Mouse (Mus musculus) testis, postnatal 10 days (tissue): Measurements from ENCODE around the gene Sema3g.

Experiments
- DNase-seq: peaks from one replicate; pipeline ENCODE4 v3.0.0; 2021; ENCODE audit warnings: low spot score

Sema3g gene

GRCm38 (mm10) chr14:31232404-31233069 lies 14.9 kb downstream of the Sema3g start:
- peak; percentile 46 for DNase-seq

DNA sequence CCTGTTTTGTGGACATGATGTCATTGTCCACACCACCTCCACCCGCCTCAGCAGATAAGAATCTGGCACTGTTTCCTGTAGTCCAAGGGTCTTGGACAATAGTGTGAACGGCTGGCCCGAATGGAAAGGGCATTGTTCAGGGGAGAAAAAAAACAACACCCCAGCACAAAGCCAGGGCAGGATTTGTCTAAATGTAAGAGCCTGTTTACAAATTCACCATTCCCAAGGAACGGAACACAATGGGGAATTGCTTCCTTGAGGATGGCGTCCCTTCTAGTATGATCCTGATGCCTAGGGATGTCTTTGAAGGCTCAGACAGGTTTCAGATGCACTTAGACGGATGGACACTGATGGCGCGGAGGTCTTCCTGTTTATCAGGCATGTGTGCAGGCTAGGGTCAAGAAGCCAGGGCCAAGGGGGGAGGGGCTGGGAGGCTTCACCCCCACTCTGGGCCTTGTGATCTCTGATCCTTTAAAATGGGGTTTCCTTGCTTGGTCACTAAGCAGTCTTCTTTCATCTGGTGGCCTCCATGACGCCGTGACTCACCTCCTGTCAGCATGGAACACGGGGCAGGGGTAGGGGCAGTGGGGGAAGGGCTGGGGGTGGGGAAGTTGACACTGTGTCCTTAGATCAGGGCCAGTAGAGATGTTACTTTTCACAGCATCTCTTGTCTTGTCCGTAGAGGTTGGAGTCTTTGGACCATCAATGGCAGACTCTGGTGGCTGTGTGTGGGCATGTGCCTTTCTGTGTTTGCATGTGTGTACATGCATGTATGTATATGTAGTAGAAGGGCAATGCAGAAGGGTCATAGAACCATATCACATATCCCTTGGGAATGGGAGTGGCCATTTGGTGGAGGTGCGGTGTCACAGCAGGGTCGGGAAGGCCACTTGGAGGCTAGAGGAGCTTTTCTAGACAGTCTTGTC lies 15.7 kb downstream of the Sema3g start:
- peak; percentile 50 for DNase-seq

DNA sequence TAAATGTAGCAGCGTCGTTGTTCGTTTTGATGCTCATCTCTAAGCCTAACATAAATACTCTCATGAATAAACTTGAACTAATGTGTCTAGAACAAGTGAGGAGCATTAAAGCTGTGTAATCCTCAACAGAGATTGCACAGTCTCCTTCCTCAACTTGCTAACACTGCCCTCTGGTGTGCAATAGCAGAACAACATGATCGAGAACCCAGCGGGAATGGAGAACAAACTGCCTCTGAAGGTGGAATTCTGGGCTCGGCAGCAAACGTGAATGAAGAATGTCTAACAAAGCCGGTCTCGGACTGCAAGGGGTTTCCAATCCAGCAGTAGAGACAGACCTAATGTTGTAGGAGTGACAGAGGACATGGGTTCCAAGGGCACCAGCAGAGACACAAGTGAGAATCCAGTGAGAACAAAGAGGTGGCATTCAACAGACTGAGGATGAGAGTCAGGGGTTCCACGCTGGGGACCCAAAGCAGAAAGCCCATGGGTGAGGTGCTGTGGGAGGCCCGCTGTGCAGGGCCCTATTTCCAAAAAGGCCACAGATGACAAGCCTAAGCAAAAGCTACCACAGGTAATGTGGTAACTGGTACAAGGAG lies 16.4 kb downstream of the Sema3g start:
- DNase-seq, result peak; percentile 91

- peak; percentile 41 for DNase-seq
Observed at GRCm38 (mm10) chr14:31237101-31237882, 19.6 kb downstream of the Sema3g start.

- DNase-seq, result no peak
Observed at GRCm38 (mm10) chr14:31240528-31240927, 22.9 kb downstream of the Sema3g start.

DNA sequence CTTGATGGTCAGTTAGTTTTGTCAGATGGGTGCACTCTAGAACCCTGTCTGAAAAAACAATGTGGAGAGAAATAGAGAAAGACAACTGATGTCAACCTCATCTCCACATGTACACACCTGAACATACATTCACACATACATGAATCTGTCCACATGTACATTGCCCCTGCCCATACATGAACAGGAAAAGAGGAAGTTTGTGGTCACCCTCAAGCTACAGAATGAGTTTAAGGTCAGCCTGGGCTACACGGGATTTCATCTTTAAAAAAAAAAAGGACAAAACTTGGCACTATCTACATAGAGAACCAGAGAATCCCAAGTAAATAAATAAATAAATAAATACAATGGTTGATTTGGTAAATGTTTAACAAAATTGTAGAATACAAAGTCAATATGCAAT lies 27.1 kb downstream of the Sema3g start:
- no peak for DNase-seq

DNA sequence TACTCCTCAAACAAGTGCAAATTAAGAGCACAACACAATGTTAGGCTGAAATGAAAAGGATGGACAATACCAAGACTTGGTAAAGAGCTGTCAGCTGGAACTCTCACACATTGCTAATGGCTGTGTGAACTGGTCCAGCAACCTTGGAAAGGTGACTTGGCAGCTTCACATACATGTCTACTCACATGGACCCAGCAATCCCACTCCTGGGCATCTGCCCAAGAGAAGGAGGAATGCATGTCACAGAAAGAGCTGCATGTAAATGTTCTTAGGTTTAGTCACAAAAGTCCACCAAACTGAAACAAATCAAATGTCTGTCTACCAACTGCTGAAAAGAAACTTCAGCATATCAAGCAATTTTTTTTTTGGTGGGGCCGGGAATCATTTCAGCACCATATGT lies 28.3 kb downstream of the Sema3g start:
- no peak for DNase-seq

- no peak for DNase-seq
Observed at GRCm38 (mm10) chr14:31248396-31248795, 30.7 kb downstream of the Sema3g start.

GRCm38 (mm10) chr14:31250222-31251083 lies 32.8 kb downstream of the Sema3g start:
- no peak for DNase-seq

GRCm38 (mm10) chr14:31251084-31251604 lies 33.5 kb downstream of the Sema3g start, which contains the start of the genes Phf7 and Bap1:
TSS of gene Phf7 (minus strand) at chr14:31251317.
TSS of gene Bap1 (plus strand) at chr14:31251450.
- DNase-seq, result peak; percentile 98

DNA sequence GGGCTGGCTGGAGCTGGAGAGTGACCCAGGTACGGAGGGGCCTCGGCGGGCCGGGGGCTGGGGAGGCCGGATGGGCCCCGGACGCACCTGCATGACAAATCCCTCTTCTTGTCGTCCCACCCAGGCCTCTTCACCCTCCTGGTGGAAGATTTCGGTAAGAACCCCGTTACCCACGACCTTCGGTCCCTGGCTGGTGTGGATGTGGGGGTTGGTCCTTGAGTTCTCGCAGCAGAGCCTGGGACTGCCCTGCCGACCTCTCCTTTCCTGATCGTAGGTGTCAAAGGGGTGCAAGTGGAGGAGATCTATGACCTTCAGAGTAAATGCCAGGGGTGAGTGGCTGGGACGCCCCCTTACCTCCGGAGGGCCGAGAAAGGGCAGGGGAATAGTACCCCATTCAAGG lies 34.0 kb downstream of the Sema3g start:
- DNase-seq, result no peak

DNA sequence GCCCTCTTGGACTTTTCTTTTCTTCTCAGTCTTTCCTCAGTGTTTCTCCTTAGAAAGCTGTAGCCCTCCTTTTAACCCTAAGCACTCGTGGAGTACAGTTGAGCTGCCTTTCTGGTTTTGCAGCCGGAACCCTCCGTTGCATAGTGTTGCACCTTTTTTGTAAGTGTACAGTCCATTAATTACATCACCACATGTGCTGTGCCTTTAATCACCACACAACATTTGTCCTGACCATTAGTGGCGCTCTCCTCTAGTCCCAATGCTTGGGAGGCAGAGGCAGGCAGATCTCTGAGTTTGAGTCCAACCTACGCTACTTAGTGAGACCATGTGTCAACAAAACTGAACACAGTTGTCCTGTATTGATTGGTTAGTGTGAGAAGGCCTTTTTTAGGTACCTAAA lies 34.4 kb downstream of the Sema3g start:
- DNase-seq, result no peak

DNA sequence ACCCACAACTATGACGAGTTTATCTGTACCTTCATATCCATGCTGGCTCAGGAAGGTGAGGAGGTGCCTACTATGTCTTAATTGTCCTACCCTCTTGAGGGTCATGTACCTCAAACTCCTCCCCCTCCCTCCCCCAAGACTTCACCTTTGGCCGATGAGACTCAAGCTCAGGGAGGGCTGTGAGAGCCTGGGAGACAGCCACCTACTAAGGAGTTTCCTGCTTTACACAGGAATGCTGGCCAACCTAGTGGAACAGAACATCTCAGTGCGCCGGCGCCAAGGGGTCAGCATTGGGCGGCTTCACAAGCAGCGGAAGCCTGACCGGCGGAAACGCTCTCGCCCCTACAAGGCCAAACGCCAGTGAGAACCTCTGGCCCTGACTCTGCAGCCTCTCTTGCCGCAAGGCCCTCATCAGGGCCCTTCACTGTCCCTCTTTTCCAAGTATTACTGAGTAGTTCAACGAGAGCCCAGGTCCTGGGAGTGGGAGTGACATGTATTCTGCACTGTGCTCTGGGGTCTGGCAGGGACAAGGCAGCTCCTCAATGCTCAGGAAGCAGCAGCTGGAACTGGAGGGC lies 40.9 kb downstream of the Sema3g start:
- DNase-seq, result no peak

DNA sequence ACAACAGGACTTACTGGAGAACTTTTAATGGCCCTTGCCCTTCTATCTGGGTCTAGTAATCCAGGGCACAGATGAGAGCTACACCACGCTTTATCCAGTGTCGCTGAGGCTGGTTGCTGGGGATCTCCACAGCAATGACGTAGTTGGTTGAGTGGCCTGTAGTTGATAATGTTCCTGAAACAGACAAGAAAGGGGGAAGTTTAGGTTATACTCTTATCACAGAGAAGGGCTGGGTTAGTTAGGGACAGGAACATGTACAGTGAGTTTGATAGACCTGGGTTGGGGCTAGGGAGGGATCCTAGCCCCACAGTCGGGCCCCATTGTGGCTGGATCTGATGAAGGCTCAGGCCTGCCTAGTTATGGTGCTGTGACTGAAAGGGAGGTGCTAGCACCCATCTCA lies 42.7 kb downstream of the Sema3g start:
- no peak for DNase-seq

DNA sequence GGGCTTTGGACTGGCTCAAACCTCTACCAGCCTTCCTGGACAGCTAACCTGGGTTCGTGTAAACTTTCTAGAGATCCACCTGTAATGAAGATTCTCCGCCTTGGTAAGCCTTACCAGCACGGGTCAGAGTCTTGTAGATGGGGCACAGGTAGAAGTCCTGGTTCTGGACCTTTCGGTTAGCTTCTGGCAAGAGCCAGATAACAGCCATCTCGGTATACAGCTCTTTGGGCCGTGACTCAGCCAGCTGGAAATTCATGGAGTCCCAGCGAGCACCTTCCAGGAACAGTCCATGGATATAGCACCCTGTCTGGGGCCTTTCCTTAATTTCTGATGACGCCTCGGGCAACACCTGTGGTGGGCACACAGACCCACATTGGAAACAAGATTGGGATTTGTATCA lies 43.3 kb downstream of the Sema3g start:
- DNase-seq, result no peak

DNA sequence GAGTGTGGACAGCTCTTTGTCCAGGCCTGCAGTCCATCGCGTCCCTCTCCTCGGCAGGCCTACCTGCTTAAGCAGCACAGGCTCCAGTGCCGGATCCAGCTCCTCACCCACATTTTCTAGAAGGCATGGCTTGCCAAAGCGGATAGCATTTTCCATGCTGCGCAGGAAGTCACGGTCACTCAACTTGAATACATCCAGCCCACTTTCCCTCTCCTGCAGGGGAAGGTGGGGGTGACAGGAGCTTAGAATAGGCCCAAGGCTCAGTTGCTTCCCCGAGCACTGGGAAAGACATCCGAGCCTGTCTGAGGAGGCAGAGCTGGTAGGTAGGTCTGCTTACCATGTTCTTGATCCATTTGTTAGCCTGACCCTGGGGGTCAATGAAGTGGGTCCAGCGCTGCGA lies 50.0 kb downstream of the Sema3g start:
- no peak for DNase-seq

DNA sequence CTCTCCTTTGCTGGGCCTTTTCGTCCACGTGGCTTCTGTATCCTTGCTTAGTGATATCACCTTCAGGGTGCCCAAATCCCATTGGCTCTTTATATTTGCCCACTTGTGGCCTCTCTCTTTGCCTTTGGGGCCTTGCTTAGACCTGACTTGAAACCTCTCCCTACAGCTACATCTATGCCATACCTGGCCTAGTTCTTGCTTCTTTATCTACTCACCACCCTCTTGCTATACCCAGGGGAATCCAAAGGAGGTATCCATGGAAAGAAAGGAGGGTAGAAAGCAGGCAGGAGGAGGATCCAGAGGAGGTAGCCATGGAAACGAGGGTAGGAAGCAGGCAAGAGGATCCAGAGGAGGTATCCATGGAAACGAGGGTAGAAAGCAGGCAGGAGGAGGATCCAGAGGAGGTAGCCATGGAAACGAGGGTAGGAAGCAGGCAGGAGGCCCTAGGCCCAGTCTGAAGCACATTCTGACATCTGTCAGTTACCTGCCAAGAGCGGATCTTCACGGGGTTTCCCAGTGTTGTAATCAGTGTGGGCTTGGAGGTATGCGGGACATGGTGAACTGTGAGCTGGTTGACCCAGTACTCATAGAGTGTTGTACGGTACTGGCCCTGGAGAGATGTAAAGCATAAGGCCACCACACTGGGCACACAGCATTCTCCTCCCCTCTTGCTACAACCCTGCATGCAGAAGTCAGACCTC lies 50.8 kb downstream of the Sema3g start:
- no peak for DNase-seq

- DNase-seq, result peak; percentile 80
Observed at GRCm38 (mm10) chr14:31269456-31270100, 51.9 kb downstream of the Sema3g start.

DNA sequence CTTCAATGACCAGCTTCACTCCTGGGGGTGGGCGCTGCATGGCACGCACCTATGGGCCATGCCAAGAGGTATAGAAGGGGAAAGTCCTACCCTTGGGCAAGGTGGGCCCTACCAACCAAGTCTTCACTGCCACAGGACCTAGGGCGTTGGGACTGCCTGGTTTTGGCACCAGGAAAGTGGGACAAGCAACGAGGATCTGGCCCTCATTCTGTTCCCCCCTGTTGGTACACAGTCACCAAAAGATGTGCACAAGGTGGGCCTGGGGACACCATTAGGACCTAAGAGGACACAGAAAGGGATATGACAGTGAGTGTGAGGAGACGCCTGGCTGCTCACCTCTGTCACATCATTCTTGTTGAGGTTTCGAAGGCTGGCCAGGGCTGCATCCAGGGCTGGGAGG lies 53.5 kb downstream of the Sema3g start:
- no peak for DNase-seq
